Mouse (Mus musculus): Measurements from ENCODE around the gene Ntn1.

Ntn1 gene

DNA sequence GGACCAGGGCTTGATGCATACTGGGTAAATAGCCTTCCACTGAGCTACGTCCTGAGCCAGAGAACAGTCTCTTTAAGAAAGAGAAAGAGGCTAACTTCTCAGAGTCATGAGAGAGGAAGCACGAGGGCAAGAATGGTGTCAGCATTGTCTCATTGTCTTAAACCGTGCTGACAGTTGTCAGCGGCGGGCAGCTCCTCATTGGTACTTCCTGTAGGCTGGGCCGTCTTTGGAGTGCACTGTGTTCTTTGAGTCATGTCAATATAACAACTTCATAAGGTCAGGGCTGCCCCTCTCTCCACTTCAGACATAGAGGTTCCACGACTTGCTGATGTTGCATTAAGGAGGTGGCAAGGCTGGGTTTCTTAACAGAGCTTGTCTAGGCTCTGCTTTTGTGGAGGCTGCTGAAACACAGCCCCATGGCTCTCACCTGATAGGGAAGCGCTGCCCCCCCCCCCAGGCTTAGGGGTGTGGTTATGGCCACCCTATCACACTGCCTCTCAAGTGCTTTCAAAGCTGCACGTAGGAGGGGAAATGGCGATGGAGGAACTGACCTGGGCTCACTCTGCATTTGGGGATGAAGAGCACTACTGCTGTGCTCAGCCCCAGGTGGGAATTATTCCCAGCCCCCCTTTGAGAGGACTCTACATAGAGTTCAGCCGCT, 6.8 kb upstream of the Ntn1 start:
- no peak for DNase-seq (ENCODE audit: low read depth, low spot score)

DNA sequence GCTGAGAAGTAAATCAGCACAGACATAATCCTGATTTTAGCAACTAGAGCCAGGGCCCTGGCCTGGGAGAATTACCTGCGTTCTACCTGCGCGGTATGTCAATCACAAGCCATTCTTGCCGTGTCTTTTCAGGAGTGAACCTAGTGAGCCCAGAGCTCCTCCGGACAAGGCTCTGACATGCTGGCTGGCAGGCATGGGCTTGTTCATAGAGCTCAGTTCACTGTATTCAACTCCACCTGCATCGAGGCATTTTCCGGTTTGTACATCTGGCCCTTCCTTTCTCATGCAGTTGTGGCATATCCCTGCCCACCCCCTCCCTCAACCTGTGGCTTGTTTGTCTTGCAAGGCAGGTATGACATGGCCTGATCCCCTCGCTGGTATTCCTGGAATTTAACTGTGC, 5.0 kb upstream of the Ntn1 start:
- DNase-seq (ENCODE audit: low read depth, low spot score), result no peak

- no peak for DNase-seq (ENCODE audit: low read depth, low spot score)
Measured at GRCm38 (mm10) chr11:68404185-68404584, 3.6 kb upstream of the Ntn1 start.

DNA sequence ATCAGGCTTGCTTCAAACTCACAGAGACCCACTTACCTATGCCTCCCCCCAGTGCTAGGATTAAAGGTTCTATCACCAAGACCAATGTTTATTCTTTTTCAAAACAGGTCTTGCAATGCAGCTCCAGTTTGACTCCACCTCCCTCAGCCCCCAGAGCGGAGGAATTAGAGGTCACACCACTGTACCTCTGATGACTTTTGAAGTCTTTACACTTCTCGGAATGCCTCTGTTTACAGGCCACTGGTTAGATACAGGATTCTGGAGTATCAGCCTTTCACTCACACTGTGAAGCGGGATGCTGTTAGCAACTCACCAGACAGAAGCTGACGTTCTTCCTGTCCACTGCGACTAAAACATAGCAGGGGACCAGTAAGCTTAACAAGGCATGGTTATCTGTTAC, 805 bp upstream of the Ntn1 start:
- DNase-seq (ENCODE audit: low read depth, low spot score), result no peak

GRCm38 (mm10) chr11:68400021-68400671, 477 bp downstream of the Ntn1 start:
- no peak for DNase-seq (ENCODE audit: low read depth, low spot score)

DNA sequence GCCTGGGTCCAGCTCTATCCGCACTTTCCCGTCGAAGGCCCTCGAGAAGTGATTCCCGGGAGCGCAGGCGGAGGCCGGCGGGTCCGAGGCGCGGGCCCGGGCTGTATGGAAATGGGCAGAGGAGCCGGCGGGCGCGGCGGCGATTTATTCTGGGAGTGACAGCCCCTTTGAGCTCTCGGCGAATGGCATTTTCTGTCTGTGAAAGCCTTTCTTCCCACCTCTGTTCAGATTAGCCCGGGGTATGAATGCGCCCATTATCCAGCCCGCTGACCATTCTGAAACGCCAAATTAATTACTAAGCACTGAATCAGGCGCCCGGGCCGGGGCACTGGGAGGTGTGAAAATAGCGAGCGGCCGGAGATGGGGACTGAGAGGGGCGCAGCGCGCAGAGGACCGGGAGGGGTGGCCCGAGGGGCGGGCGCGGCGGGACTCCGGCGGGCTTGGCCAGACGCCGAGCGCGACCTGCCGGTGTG, 1.0 kb downstream of the Ntn1 start:
- no peak for DNase-seq (ENCODE audit: low read depth, low spot score)

- DNase-seq (ENCODE audit: low read depth, low spot score), result no peak
Measured at GRCm38 (mm10) chr11:68398891-68399547, 1.6 kb downstream of the Ntn1 start.

- no peak for DNase-seq (ENCODE audit: low read depth, low spot score)
Measured at GRCm38 (mm10) chr11:68395546-68395945, 5.1 kb downstream of the Ntn1 start.

DNA sequence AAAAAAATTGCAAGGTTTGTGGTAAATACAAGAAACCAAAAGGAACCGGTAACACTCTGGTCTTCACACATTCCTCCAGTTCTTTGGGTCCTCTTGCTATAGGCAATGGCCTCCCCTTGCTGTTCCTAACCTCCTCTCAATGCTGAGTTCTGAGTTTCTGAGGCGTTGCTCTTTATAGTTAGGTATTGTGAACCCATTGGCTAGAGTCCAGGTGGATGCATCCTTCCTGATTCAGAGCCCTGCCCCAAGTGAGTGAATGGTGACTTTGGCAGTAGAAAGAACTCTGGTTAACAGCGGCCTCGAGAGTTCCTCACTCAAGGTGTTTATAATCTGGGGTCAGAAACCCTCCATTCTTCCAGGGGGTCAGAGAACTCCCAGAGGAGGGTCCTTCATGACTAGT, 5.9 kb downstream of the Ntn1 start:
- DNase-seq (ENCODE audit: low read depth, low spot score), result no peak

DNA sequence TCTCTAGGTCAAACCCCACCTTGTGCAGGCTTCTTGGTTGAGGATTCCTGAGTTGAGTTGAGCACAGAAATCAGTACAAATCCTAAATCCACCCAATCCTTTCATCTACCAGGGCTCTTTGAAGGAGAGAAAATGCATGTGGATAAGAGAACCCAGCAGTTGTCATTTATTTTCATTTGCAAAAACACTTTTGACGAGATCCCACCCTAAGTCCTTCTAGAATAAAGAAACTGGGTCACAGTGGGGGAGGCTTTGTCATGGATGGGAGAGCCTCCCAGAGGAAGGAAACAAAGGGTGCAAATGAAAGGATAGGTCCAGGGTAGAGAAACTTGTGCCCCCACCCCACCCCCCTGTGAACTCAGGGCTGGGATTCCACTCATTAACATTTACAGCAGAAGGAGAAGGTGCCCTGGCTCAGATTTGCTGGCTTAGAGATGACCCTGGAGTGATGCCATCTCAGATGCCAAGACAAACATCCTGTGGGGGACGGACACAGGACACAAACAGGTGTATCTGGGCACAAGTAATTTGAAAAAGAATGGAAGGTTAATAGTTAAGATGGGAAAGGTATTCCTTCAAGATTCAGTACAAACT, 6.6 kb downstream of the Ntn1 start:
- DNase-seq (ENCODE audit: low read depth, low spot score), result no peak

- DNase-seq (ENCODE audit: low read depth, low spot score), result no peak
Measured at GRCm38 (mm10) chr11:68390381-68391287, 10.0 kb downstream of the Ntn1 start.

DNA sequence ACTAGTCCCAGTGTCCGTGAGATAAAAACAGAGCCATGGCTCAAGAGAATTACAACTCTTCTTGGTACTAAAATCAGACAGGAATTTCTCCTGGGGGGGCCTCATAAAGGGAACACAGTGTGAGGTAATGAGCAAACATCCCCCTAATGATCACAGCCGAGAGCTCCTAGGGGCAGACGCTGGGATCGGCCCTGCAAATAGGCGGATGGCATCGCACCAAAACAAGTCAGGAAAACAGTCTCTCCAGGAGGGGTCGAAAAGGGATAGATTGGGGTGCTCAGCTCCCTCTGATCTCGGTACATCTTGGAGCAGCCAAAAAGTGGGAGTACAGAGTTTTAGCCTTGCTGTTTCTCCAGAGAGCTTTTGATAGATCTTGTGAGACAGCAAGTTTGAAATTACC, 11.0 kb downstream of the Ntn1 start:
- DNase-seq (ENCODE audit: low read depth, low spot score), result no peak

DNA sequence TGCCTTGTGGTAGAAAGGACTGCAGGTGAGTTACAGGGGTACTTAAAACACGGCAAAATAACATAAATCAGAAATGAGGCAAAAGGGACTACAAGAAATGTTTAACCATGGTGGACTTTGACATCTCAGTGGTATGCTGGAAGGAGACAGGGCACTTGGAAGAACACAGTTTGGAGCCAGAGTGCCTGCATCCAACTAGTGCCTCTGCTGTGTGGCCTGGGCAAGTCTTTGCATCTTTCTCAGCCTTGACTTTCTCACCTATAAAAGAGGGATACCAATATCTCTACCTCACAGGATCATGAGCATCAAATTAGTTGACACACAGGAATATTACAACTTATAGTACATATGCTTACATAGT, 12.0 kb downstream of the Ntn1 start:
- DNase-seq (ENCODE audit: low read depth, low spot score), result no peak

DNA sequence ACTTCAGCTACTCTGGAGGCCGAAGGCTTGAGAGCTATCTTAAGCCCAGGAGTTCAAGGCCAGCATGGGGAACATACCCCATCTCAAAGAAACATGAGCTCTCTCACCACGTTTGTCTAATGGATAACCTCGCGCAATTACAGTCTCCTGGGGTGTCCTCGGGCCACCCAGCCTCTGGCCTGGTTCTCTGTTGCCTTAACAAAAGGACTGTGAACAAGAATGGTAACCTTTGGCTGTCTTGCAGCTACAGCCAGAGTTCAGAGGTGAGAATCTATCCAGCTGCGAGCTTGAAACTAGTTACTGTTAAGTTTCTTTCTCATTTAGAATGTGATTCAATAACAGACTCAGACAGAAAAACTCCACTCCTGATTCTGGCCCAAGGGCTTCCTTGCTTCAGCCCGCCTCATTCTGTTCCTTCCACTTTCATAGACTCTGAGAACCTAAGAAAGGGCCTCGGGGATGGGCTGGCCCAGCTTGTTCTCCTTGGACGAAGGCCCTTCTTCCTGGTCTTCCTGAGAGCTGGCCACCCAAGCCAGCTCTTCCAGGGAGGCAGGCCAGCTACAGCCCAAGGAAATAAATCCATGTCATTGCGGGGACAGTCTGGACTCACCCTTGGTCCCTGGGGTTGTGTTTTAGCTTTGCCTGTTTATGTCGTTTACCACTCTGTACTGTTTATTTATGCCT, 12.5 kb downstream of the Ntn1 start:
- DNase-seq (ENCODE audit: low read depth, low spot score), result no peak

DNA sequence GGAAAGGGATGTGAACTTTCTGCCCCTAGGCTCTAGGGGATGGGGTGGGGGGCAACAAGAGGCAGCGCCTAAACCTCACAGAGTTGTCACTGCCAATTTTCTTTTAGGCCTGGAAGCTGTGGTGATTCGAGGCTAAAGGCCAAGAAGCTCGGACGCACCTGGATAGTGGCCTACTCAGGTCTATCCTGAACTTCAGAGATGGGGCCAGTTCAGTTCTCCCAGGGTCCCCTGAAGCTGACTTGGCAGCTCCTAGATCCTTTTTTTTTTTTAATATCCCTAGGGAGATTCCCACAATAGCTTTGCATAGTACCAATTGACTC, 13.2 kb downstream of the Ntn1 start:
- DNase-seq (ENCODE audit: low read depth, low spot score), result no peak

DNA sequence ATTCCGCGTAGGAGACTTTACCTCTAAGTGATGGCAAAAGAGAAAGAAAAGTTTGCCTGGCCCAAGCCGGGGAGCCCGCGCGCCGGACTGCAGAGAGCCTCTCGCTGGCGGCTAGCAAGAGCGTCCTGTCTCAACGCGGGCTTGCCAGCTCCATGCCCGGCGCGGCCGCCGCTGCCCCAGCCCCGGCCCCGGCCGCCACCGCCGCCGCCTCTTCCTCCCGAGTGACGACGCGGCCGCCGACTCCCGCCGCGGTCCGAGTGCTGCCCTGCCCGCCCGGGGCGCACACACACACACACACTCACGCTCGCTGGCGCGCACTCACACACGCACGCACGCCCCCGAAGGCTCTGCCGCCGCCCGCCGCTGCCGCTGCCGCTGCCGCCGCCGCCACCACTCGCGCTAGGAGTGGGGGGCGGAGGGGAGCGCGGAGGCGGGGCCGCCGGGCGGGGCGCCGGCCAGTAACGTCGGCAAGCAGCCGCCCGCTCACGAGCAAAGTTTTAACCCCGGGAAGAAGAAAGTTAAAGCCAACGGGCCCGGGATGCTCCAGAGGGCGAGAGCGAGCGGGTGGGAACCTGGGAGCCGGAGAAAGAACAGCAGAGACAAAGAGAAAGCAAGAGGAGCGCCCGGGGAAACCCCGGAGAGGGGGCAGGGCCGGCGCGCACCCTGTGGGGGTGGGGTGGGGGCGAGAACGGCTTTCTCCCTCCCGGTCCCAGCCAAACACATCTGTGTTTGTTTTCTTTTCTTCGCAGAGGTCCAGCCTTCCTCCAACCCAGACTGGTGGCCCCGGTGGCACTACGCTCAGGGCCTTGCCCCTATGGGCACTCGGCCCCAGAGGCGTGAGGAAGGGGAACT, 13.8 kb downstream of the Ntn1 start:
- no peak for DNase-seq (ENCODE audit: low read depth, low spot score)

DNA sequence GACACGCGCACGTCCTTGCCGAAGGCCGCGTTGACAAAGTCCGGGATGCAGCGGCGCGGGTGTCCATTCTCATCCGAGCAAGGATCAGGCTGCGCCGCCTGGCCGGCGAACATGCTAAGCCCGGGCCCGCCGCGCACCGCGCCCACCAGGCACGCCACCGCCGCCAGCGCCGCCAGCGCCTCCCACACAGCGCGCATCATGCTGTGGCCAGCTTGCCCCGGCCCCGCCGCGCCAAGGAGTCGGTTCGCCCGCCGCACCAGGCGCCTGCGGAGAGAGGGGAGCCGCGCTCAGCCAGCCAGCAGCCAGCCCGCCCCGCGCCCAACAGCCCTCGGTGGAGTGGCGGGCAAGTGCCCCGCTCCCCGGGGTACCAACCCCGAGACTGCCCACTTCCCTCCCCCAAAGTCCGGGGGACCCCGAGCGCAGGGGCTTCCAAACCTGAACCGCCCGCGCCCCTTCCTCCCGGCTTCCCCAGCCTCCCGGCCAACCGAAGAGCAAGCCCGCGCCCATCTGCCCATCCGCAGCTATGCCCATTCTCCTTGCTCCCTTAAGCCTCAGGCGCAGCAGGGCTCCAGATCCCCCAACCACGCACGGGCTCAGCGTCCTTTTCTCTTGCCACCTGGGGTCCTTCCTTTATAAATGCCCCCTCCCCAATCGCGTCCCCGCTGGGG, 14.6 kb downstream of the Ntn1 start:
- DNase-seq (ENCODE audit: low read depth, low spot score), result no peak

DNA sequence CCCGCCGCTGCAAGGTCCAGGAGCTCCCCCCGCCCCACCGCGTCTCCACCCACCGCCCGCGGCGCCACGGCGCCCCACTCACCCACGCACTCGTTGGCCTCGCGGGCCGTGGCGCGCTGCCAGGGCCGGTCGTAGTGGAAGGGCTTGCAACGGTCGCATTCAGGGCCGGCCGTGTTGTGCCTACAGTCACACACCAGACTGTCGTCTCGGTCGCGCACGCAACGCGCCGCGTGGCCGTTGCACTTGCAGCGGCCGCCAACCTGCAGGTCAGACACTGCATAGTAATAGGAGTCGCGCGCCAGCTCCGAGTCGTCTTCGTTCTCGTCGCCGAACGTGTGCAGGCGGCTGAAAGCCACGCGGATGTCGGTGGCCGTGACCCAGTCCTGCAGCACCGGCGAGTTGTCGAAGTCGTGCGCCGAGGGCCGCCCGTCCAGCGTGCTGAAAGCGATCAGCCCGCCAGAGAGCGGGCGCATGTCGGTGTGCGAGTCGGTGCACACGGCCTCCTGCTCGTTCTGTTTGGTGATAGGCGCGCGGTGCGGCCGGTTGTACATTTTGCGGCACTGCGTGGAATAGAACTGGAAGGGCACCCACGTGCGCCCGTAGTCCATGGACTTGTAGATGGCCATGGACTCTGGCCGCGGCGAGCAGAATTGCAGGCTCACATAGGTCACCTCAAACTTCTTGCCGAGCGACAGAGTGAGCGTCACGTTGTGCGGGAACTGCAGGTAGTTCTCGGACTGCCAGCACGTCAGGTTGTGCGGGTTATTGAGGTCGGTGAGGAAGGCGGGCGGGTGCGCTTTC, 15.4 kb downstream of the Ntn1 start:
- no peak for DNase-seq (ENCODE audit: low read depth, low spot score)

DNA sequence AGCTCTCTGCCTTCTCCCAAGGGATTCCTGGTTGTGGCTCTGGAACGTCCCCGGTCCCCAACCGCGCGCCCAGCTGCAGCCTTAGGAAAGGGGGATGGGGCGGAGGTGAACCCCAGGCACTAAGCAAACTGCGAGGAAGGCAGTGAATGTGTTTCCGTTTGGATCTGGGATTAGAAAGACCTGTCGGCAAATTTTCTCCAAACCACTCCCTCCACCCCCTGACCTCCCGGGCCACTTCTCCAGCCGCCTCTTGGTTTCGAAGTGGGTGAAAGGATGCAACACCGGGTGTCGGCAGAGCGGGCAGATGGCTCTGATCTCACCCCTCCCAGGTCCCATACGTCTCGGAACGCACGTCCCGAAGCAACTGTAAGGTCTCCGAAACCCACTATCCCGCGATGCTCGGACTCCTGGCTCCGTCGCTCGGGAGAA, 16.0 kb downstream of the Ntn1 start:
- DNase-seq (ENCODE audit: low read depth, low spot score), result no peak
